Mouse (Mus musculus): ENCODE results near the gene Adgrf3. TPM values are rescaled to one million over a fixed set of nuclear protein-coding genes. Genes with fewer than 3 reads are reported as not detected.
"Not testable (repeated sequence)": the region's sequence is repeated elsewhere in the genome, so short reads cannot be mapped to it uniquely, and the experiment has no call there.

Gene Adgrf3
- under 1 TPM; 0.14 to 0.29 TPM for total RNA-seq (2021)
- long read RNA-seq, experiment 1, partial matches to known transcripts, result 0 of 1 reads
- long read RNA-seq, experiment 1, other reads (novel, unspliced or antisense), result 0 of 1 reads
- long read RNA-seq, experiment 2, result 0 reads

GRCm38 (mm10) chr5:30205493-30205892 is at the start of gene Adgrf3:
TSS of gene Adgrf3 (minus strand) at chr5:30205722.
- intact Hi-C loops (cut with DNase I), result no loop called here
- no peak for DNase-seq

GRCm38 (mm10) chr5:30247666-30248065 is 42.1 kb upstream of the Adgrf3 start:
- peak in 1 of 2 experiments; percentile 5 for DNase-seq
- intact Hi-C loops (cut with DNase I), result no loop called here

GRCm38 (mm10) chr5:30245861-30246416 is 40.4 kb upstream of the Adgrf3 start:
- intact Hi-C loops (cut with DNase I), result no loop called here
- DNase-seq, result no peak

- DNase-seq, result peak; percentile 3 to 16
- intact Hi-C loops (cut with DNase I), result no loop called here
Measured at GRCm38 (mm10) chr5:30243741-30244140, 38.2 kb upstream of the Adgrf3 start.

GRCm38 (mm10) chr5:30242410-30242809 is 36.9 kb upstream of the Adgrf3 start:
- no peak for DNase-seq
- intact Hi-C loops (cut with DNase I), result no loop called here

- DNase-seq, result no peak
Measured at GRCm38 (mm10) chr5:30240552-30240951, 35.0 kb upstream of the Adgrf3 start.

GRCm38 (mm10) chr5:30238533-30238932 is 33.0 kb upstream of the Adgrf3 start:
- intact Hi-C loops (cut with DNase I), result no loop called here
- DNase-seq, result no peak

More at GRCm38 (mm10) chr5:30240552-30240951, 35.0 kb upstream of the Adgrf3 start:
- intact Hi-C loops (cut with DNase I), result no loop called here

- DNase-seq, result no peak
- intact Hi-C loops (cut with DNase I), result no loop called here
Measured at GRCm38 (mm10) chr5:30235641-30236126, 30.2 kb upstream of the Adgrf3 start.

- intact Hi-C loops (cut with DNase I), result no loop called here
- no peak for DNase-seq
Measured at GRCm38 (mm10) chr5:30233979-30234378, 28.5 kb upstream of the Adgrf3 start.

- intact Hi-C loops (cut with DNase I), result no loop called here
- DNase-seq, result no peak
Measured at GRCm38 (mm10) chr5:30233042-30233441, 27.5 kb upstream of the Adgrf3 start.

- intact Hi-C loops (cut with DNase I), result no loop called here
Measured at GRCm38 (mm10) chr5:30232271-30232971, 26.9 kb upstream of the Adgrf3 start, which contains the start of gene Selenoi. TSS of gene Selenoi (plus strand) at chr5:30232581.

GRCm38 (mm10) chr5:30231891-30232270 is 26.4 kb upstream of the Adgrf3 start:
- intact Hi-C loops (cut with DNase I), result no loop called here

More at GRCm38 (mm10) chr5:30232271-30232971, 26.9 kb upstream of the Adgrf3 start, which contains the start of gene Selenoi:
- DNase-seq, result peak; percentile 98 to 99

GRCm38 (mm10) chr5:30230901-30231300 is 25.4 kb upstream of the Adgrf3 start:
- DNase-seq, result peak in 1 of 2 experiments; percentile 30
- intact Hi-C loops (cut with DNase I), result no loop called here

More at GRCm38 (mm10) chr5:30231891-30232270, 26.4 kb upstream of the Adgrf3 start:
- DNase-seq, result no peak

GRCm38 (mm10) chr5:30222681-30223080 is 17.2 kb upstream of the Adgrf3 start:
- DNase-seq, result no peak
- intact Hi-C loops (cut with DNase I), result no loop called here

- DNase-seq, result no peak
- intact Hi-C loops (cut with DNase I), result no loop called here
Measured at GRCm38 (mm10) chr5:30220666-30221065, 15.1 kb upstream of the Adgrf3 start.

- DNase-seq, result no peak
- intact Hi-C loops (cut with DNase I), result loop anchor here (5.0 to 10.0 kb wide), 2 partner anchors 263 to 415 kb away; no protein-coding TSS in a partner anchor
Measured at GRCm38 (mm10) chr5:30219715-30220114, 14.2 kb upstream of the Adgrf3 start.

- intact Hi-C loops (cut with DNase I), result loop anchor here (5.0 to 10.0 kb wide), 2 partner anchors 266 to 419 kb away; no protein-coding TSS in a partner anchor
- DNase-seq, result no peak
Measured at GRCm38 (mm10) chr5:30215970-30216369, 10.4 kb upstream of the Adgrf3 start.

GRCm38 (mm10) chr5:30214889-30215288 is 9.4 kb upstream of the Adgrf3 start:
- peak; percentile 64 to 77 for DNase-seq
- intact Hi-C loops (cut with DNase I), result loop anchor here (5.0 to 10.0 kb wide), 2 partner anchors 267 to 420 kb away; no protein-coding TSS in a partner anchor

GRCm38 (mm10) chr5:30210758-30211157 is 5.2 kb upstream of the Adgrf3 start:
- not testable (repeated sequence) for DNase-seq
- intact Hi-C loops (cut with DNase I), result loop anchor here (10.0 kb wide), 1 partner anchor 424 kb away; no protein-coding TSS in a partner anchor

- intact Hi-C loops (cut with DNase I), result no loop called here
- peak in 1 of 2 experiments; percentile 45 for DNase-seq
Measured at GRCm38 (mm10) chr5:30207276-30207675, 1.8 kb upstream of the Adgrf3 start.

- DNase-seq, result no peak
- intact Hi-C loops (cut with DNase I), result no loop called here
Measured at GRCm38 (mm10) chr5:30205034-30205433, 488 bp downstream of the Adgrf3 start.
